Mouse (Mus musculus): ENCODE measurements at regions not wholly inside any gene's neighbourhood (a gene's known extent, or its start where the extent isn't known, plus 50 kb on each side); places are given as distances from the start of the nearest gene placed in this dataset.
"Not testable (repeated sequence)": the region's sequence is repeated elsewhere in the genome, so short reads cannot be mapped to it uniquely, and the experiment has no call there.

DNA sequence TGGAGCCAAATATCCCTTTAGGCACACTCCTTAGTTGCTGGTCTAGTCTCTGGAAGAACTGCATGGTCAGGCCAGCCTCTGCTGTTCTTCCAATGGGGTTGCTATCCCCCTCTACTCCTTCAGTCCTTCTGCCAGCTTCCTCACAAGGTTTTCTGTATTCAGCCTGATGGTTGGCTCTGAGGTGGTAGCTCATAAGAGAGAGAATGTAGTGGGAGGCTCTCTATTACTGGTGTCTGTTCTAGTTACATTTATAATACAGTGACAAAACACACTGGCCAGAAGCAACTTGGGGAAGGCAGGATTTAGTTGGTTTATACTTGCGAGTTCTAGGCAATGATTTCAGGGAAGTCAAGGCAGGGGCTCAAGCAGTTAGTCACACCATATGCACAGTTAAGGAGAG is 341.1 kb upstream of the Igfbp7 start:
- no peak overlapping the region for H3K27ac ChIP-seq
- H3K4me2 ChIP-seq (ENCODE audit: low read depth, low read length): no peak overlapping the region
- no peak for TF ChIP-seq CTCF (IDR thresholded peaks at IDR 0.05; ENCODE audit: low read depth)
- H3K4me1 ChIP-seq (ENCODE audit: insufficient read depth, low read length): no peaks in the 10 kb centered on the region
- H3K4me3 ChIP-seq (ENCODE audit: low read length): no peak overlapping the region
- no peaks in the 10 kb centered on the region for H3K27me3 ChIP-seq (ENCODE audit: insufficient read depth, low read length)
- H3K9ac ChIP-seq (replicated peaks; ENCODE audit: low read length): no peak overlapping the region
- DNase-seq (ENCODE audit: low spot score) (no peak), ATAC-seq (no peak)
- 94% methylated on average over 1 of the region's 1 CpGs for WGBS
- no peaks in the 10 kb centered on the region for H3K36me3 ChIP-seq (ENCODE audit: insufficient read depth, low read length)
- H3K9me3 ChIP-seq (ENCODE audit: low read length): no peaks in the 10 kb centered on the region

DNA sequence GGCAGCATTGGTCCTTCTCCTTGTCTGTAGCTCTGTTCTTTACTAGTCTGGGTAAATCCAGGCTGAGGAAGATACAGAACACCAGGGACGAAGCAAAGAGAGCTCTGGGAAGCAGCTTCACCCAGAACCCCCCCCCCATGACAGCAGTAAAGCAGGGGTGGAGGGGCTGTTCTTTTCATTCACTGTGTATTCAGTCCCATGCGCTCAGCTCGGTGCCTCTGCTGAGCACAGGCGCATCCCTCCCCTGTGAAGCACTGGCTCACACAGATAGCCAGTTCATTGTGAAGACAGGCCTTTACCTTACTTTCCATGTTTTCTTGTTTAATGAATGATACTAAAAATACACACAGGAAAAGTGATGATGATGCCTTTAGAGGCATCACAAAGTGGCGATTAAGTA is 338.8 kb upstream of the Igfbp7 start:
- Histone ChIP-seq H3K27ac (no peak overlapping the region), H3K36me3 (ENCODE audit: insufficient read depth, low read length) (no peaks in the 10 kb centered on the region), H3K4me2 (ENCODE audit: low read depth, low read length) (no peak overlapping the region), H3K9me3 (ENCODE audit: low read length) (no peaks in the 10 kb centered on the region), H3K27me3 (ENCODE audit: insufficient read depth, low read length) (no peaks in the 10 kb centered on the region), H3K4me3 (ENCODE audit: low read length) (no peak overlapping the region), H3K9ac (replicated peaks; ENCODE audit: low read length) (no peak overlapping the region), H3K4me1 (ENCODE audit: insufficient read depth, low read length) (no peaks in the 10 kb centered on the region)
- ATAC-seq: no peak
- WGBS: 53% methylated on average over 5 of the region's 5 CpGs
- no peak for TF ChIP-seq CTCF (IDR thresholded peaks at IDR 0.05; ENCODE audit: low read depth)
- no peak for DNase-seq (ENCODE audit: low spot score)

DNA sequence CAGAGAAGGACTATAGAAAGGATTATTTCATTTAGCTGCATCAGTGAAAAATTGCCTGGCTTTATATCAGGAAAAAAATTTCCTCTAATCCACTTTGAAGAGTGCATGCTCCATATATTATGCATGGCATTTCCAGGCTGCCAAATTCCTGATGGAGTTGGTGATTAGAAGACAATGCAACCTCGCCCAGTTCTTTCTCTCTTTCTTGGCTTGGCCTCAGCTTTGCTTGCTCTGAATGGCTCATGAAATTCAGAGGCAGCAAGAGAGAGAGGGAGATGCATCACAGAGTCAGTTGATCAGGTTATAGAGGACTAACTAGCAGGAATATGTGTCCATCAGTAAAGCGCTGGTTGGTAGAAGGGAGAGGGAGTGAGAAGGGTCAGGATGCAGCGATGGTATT is 335.6 kb upstream of the Igfbp7 start:
- ATAC-seq (no peak), DNase-seq (ENCODE audit: low spot score) (no peak)
- no peak overlapping the region for H3K9ac ChIP-seq (replicated peaks; ENCODE audit: low read length)
- H3K27ac ChIP-seq: no peak overlapping the region
- H3K4me3 ChIP-seq (ENCODE audit: low read length): no peak overlapping the region
- 58% methylated on average over 3 of the region's 3 CpGs for WGBS
- H3K27me3 ChIP-seq (ENCODE audit: insufficient read depth, low read length): no peaks in the 10 kb centered on the region
- H3K4me2 ChIP-seq (ENCODE audit: low read depth, low read length): no peak overlapping the region
- H3K36me3 ChIP-seq (ENCODE audit: insufficient read depth, low read length): no peaks in the 10 kb centered on the region
- TF ChIP-seq CTCF (IDR thresholded peaks at IDR 0.05; ENCODE audit: low read depth): no peak
- H3K9me3 ChIP-seq (ENCODE audit: low read length): no peaks in the 10 kb centered on the region
- no peaks in the 10 kb centered on the region for H3K4me1 ChIP-seq (ENCODE audit: insufficient read depth, low read length)

DNA sequence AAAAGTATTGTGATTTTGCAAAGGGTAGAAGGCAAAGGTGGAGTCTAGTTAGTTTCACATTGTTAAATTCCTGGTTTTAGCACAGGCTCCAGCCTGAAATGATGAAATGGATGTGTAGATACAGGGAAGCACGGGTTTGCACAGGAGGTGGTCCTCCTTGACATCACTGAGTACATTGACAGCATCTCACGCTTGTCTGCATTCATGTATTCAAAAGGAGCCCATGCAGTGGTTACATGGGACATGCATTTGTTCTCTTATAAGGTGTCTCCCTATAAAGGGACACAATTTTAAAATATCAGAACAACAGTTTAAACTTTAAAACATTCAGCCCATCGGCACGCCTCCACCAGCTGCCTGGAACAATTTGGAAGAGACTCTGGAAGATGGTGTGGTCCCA is 322.4 kb upstream of the Igfbp7 start:
- not testable (repeated sequence) for ATAC-seq; H3K27me3 ChIP-seq (ENCODE audit: insufficient read depth, low read length); H3K4me3 ChIP-seq (ENCODE audit: low read length); H3K36me3 ChIP-seq (ENCODE audit: insufficient read depth, low read length); H3K4me1 ChIP-seq (ENCODE audit: insufficient read depth, low read length); DNase-seq (ENCODE audit: low spot score); H3K9ac ChIP-seq (replicated peaks; ENCODE audit: low read length); H3K9me3 ChIP-seq (ENCODE audit: low read length); H3K4me2 ChIP-seq (ENCODE audit: low read depth, low read length); H3K27ac ChIP-seq
- WGBS: 43% methylated on average over 4 of the region's 4 CpGs

DNA sequence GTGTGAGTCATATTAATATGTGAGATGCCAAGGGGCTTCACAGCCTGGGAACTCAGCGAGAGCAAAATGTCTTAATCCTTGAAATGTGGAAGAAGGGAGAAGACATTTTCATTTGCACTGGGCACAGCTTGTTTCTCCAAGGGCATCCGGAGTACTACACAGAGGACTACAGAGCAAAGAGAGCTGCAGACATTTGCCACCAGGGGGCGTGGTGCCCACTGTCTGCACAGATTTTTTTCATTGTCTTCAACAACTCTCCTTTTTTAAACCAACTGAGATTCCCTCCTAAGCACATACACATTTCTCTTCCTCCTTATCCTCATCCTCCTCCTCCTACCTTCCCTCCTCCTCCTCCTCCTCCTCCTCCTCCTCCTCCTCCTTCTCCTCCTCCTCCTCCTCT is 273.8 kb upstream of the Igfbp7 start:
- Histone ChIP-seq H3K4me1 (ENCODE audit: insufficient read depth, low read length) (no peaks in the 10 kb centered on the region), H3K9me3 (ENCODE audit: low read length) (no peaks in the 10 kb centered on the region), H3K36me3 (ENCODE audit: insufficient read depth, low read length) (no peaks in the 10 kb centered on the region), H3K9ac (replicated peaks; ENCODE audit: low read length) (no peak overlapping the region), H3K27ac (no peak overlapping the region), H3K4me3 (ENCODE audit: low read length) (no peak overlapping the region), H3K4me2 (ENCODE audit: low read depth, low read length) (no peak overlapping the region), H3K27me3 (ENCODE audit: insufficient read depth, low read length) (no peaks in the 10 kb centered on the region)
- peak; percentile 43 for TF ChIP-seq CTCF (IDR thresholded peaks at IDR 0.05; ENCODE audit: low read depth)
- DNase-seq (ENCODE audit: low spot score) (no peak), ATAC-seq (no peak)
- 55% methylated on average over 3 of the region's 3 CpGs for WGBS

DNA sequence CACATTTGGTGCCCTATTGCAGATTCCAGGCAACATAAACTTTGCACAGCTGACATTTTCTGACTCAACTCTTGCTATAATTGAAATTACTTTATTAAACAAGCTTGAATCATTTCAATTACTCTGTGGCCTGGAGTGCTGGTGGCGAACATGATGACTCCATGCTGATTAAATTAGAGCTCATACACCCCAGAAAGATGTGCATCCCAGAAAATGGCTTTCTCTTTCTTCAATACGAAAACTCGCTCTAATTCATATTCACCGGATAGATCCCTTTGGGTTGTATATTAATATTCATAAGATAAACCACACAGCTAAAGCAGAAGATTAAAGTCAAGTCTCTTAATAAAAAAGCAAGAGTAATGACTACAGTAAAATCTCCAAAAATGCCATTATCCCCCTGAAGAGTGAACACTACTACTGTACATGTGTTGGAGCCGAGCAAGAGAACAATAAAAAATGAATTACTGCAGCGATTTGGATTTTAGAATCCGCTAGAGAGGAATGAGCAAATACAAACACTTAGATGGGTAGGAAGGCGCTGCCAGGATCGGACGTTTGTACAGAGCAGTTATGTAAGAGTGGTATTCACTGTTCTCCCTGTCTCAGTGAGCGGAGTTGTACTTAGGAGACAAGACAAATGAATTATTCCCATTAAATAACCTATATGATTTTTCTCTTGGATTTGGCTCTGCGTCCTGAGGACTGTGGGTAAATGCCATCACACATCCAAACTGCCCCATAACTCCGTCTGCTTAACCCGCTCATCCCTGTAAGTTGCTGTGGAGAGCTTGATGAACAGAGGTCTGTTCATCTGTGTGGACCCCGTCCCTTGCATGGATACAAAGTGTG is 264.5 kb upstream of the Igfbp7 start:
- no peak for TF ChIP-seq CTCF (IDR thresholded peaks at IDR 0.05; ENCODE audit: low read depth)
- H3K9me3 ChIP-seq (ENCODE audit: low read length): no peaks in the 10 kb centered on the region
- no peak overlapping the region for H3K4me3 ChIP-seq (ENCODE audit: low read length)
- H3K27me3 ChIP-seq (ENCODE audit: insufficient read depth, low read length): no peaks in the 10 kb centered on the region
- H3K4me2 ChIP-seq (ENCODE audit: low read depth, low read length): no peak overlapping the region
- no peaks in the 10 kb centered on the region for H3K36me3 ChIP-seq (ENCODE audit: insufficient read depth, low read length)
- 74% methylated on average over 15 of the region's 15 CpGs for WGBS
- no peaks in the 10 kb centered on the region for H3K4me1 ChIP-seq (ENCODE audit: insufficient read depth, low read length)
- no peak overlapping the region for H3K9ac ChIP-seq (replicated peaks; ENCODE audit: low read length)
- H3K27ac ChIP-seq: no peak overlapping the region
- ATAC-seq: no peak
- no peak for DNase-seq (ENCODE audit: low spot score)

DNA sequence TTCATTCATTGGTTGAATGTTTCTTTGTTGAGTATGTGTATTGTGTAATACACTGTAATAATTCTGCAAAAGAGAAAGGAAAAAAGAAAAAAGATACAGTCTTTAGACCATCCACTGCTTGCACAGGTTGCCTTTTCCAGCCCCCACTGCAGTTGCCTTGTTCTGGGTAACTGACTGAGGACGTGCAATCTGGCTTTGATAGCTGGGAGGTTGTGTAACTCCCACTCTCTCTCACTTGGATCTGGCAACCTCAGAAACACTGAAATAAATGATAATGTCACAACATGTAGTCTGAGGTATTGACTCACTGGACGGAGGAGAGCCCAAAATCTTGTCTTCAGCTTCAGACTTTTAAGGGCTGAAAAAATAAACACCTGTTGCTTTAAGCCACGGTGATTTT is 255.3 kb upstream of the Igfbp7 start:
- H3K4me3 ChIP-seq (ENCODE audit: low read length): no peak overlapping the region
- no peak overlapping the region for H3K27ac ChIP-seq
- TF ChIP-seq CTCF (IDR thresholded peaks at IDR 0.05; ENCODE audit: low read depth): no peak
- no peak for DNase-seq (ENCODE audit: low spot score)
- WGBS: 76% methylated on average over 3 of the region's 3 CpGs
- ATAC-seq: no peak
- H3K9me3 ChIP-seq (ENCODE audit: low read length): no peaks in the 10 kb centered on the region
- no peaks in the 10 kb centered on the region for H3K4me1 ChIP-seq (ENCODE audit: insufficient read depth, low read length)
- no peak overlapping the region for H3K4me2 ChIP-seq (ENCODE audit: low read depth, low read length)
- no peak overlapping the region for H3K9ac ChIP-seq (replicated peaks; ENCODE audit: low read length)
- no peaks in the 10 kb centered on the region for H3K27me3 ChIP-seq (ENCODE audit: insufficient read depth, low read length)
- no peaks in the 10 kb centered on the region for H3K36me3 ChIP-seq (ENCODE audit: insufficient read depth, low read length)

Measured in hindbrain, postnatal 0 days (tissue).